In genomic region chr6:94059090-94059489, GRCm38 (mm10) we compare ENCODE assay signal across 18 mouse cellular contexts.
DNase-seq lines count a peak whose midpoint lies in the region; ATAC-seq lines count a peak whose summit lies in the region.
"Had no signal": no experiment of that assay in that cellular context is flagged by ENCODE, and none has a peak within 500 bp of the region (broad histone marks: within the 10 kb centered on the region; RNA-seq: fewer than 3 reads in every experiment).

No protein-coding gene starts in this region.

- no peak overlapping the region for H3K4me2 ChIP-seq in limb, embryonic 13.5 days (replicated peaks)
- H3K4me2 ChIP-seq in forebrain, embryonic 14.5 days (ENCODE audit: low read length): no peak overlapping the region
- H3K4me2 ChIP-seq: embryonic facial prominence, embryonic 12.5 days; forebrain, embryonic 13.5 days had no signal

- H3K9ac ChIP-seq in limb, embryonic 13.5 days: no peak overlapping the region
- H3K9ac ChIP-seq in forebrain, embryonic 14.5 days (ENCODE audit: low read length): no peak overlapping the region
- H3K9ac ChIP-seq: embryonic facial prominence, embryonic 12.5 days; forebrain, embryonic 13.5 days had no signal

- WGBS in limb, embryonic 13.5 days: 47% methylated on average over 2 of the region's 2 CpGs
- WGBS in limb, embryonic 10.5 days: 70% methylated on average over 2 of the region's 2 CpGs
- WGBS in forebrain, embryonic 14.5 days: 87% methylated on average over 2 of the region's 2 CpGs

- no peak for DNase-seq in limb, embryonic 10.5 days (ENCODE audit: low spot score)
- peak; percentile 53 for DNase-seq in forelimb bud, embryonic 11.5 days (ENCODE audit: low read depth, low spot score)
- DNase-seq in forebrain, embryonic 14.5 days (ENCODE audit: low spot score): no peak
- no peak for DNase-seq in right cerebral cortex, postnatal 14 days
- DNase-seq: adrenal gland, adult 8-10 months; adrenal gland, postnatal 14 days; adrenal gland, postnatal 36 days; cerebellum, adult 11-12 months; cerebellum, adult 2 months; cerebellum, adult 9-10 months; cerebellum, postnatal 10 days; cerebellum, postnatal 25 days had no signal

- H3K9me3 ChIP-seq in limb, embryonic 13.5 days: no peaks in the 10 kb centered on the region
- H3K9me3 ChIP-seq in limb, embryonic 10.5 days (replicated peaks): no peaks in the 10 kb centered on the region
- H3K9me3 ChIP-seq in forebrain, embryonic 14.5 days (replicated peaks; ENCODE audit: control insufficient read depth, low read length): no peaks in the 10 kb centered on the region
- H3K9me3 ChIP-seq: embryonic facial prominence, embryonic 12.5 days; forebrain, embryonic 13.5 days had no signal

- no peak overlapping the region for H3K4me3 ChIP-seq in limb, embryonic 13.5 days
- no peak overlapping the region for H3K4me3 ChIP-seq in limb, embryonic 10.5 days
- no peak overlapping the region for H3K4me3 ChIP-seq in forebrain, embryonic 14.5 days (ENCODE audit: low read depth, low read length)
- H3K4me3 ChIP-seq: embryonic facial prominence, embryonic 12.5 days; forebrain, embryonic 13.5 days had no signal

- peaks cover 47% of the 10 kb centered on the region for H3K4me1 ChIP-seq in limb, embryonic 13.5 days
- peaks cover 54% of the 10 kb centered on the region for H3K4me1 ChIP-seq in limb, embryonic 10.5 days
- H3K4me1 ChIP-seq in forebrain, embryonic 14.5 days (ENCODE audit: control insufficient read depth, insufficient read depth, low read length): no peaks in the 10 kb centered on the region
- H3K4me1 ChIP-seq: forebrain, embryonic 13.5 days had no signal

- ATAC-seq in limb, embryonic 13.5 days (ENCODE audit: low FRiP score, low read depth): 0 out of 2 replicates have a peak, but pooled peaks have one; percentile 32
- ATAC-seq in forebrain, embryonic 14.5 days: no peak
- ATAC-seq: activated CD4-positive, CD25-positive, alpha-beta regulatory T cell, adult 4 months; forebrain, embryonic 13.5 days; forebrain, embryonic 16.5 days; Patski had no signal

- no peaks in the 10 kb centered on the region for H3K36me3 ChIP-seq in limb, embryonic 13.5 days
- no peaks in the 10 kb centered on the region for H3K36me3 ChIP-seq in limb, embryonic 10.5 days
- H3K36me3 ChIP-seq in forebrain, embryonic 14.5 days (ENCODE audit: control insufficient read depth, insufficient read depth, low read length): no peaks in the 10 kb centered on the region
- H3K36me3 ChIP-seq: embryonic facial prominence, embryonic 12.5 days had no signal

- no peak overlapping the region for H3K27ac ChIP-seq in limb, embryonic 13.5 days
- no peak overlapping the region for H3K27ac ChIP-seq in limb, embryonic 10.5 days
- H3K27ac ChIP-seq in forebrain, embryonic 14.5 days (ENCODE audit: low read depth, low read length): no peak overlapping the region
- H3K27ac ChIP-seq: embryonic facial prominence, embryonic 12.5 days; forebrain, embryonic 13.5 days had no signal

- no peaks in the 10 kb centered on the region for H3K27me3 ChIP-seq in limb, embryonic 13.5 days
- H3K27me3 ChIP-seq in limb, embryonic 10.5 days (ENCODE audit: low read depth, poor library complexity, severe bottlenecking): no peaks in the 10 kb centered on the region
- no peaks in the 10 kb centered on the region for H3K27me3 ChIP-seq in forebrain, embryonic 14.5 days (replicated peaks; ENCODE audit: control insufficient read depth, insufficient read depth, low read length)
- H3K27me3 ChIP-seq: embryonic facial prominence, embryonic 12.5 days; forebrain, embryonic 13.5 days; Patski had no signal
